Mouse (Mus musculus) left cerebral cortex, postnatal 14 days (tissue): ENCODE measurements around the gene Gm20532. TPM values are rescaled to one million over a fixed set of nuclear protein-coding genes. Genes with fewer than 3 reads are reported as not detected.

Experiments
- DNase-seq, 2 experiments: peaks; one replicate each; pipeline ENCODE4 v3.0.0; 2021 to 2022; ENCODE audit warnings: low spot score in 2 of 2, mixed read lengths in 1 of 2
- intact Hi-C: fragments of 180-260 bp; cut with DNase I; formaldehyde crosslinking; loops from one replicate; pipeline ENCODE4 v1.15.1; 2025
- total RNA-seq, 2 experiments: library from RNA; stranded (reverse); gene quantifications; 2 replicates each; pipeline ENCODE4 v1.2.3; 2021

Gm20532 gene
- total RNA-seq, 2 experiments from 2014 or later = not detected

GRCm38 (mm10) chr2:26593211-26594021 is 7.0 kb downstream of the Gm20532 start:
- intact Hi-C loops = no loop called here
- no peak for DNase-seq

- intact Hi-C loops = no loop called here
- peak in 1 of 2 experiments; percentile 39 for DNase-seq
These were observed 7.5 kb downstream of the Gm20532 start for GRCm38 (mm10) chr2:26594022-26594346.

- no peak for DNase-seq
- intact Hi-C loops = no loop called here
These were observed 8.1 kb downstream of the Gm20532 start for GRCm38 (mm10) chr2:26594461-26594933.

- DNase-seq = no peak
- intact Hi-C loops = no loop called here
These were observed 8.7 kb downstream of the Gm20532 start for GRCm38 (mm10) chr2:26594934-26595724.

- intact Hi-C loops = no loop called here
These were observed 9.4 kb downstream of the Gm20532 start for GRCm38 (mm10) chr2:26595725-26596435.

GRCm38 (mm10) chr2:26596898-26597297 is 10.5 kb downstream of the Gm20532 start:
- intact Hi-C loops = no loop called here
- DNase-seq = no peak

More at GRCm38 (mm10) chr2:26595725-26596435, 9.4 kb downstream of the Gm20532 start:
- DNase-seq = no peak

- intact Hi-C loops = no loop called here
- no peak for DNase-seq
These were observed 11.4 kb downstream of the Gm20532 start for GRCm38 (mm10) chr2:26597810-26598209.

GRCm38 (mm10) chr2:26598462-26598861 is 12.0 kb downstream of the Gm20532 start:
- no peak for DNase-seq
- intact Hi-C loops = no loop called here

- intact Hi-C loops = no loop called here
- no peak for DNase-seq
These were observed 13.5 kb downstream of the Gm20532 start for GRCm38 (mm10) chr2:26599965-26600364.

GRCm38 (mm10) chr2:26600664-26601063 is 14.2 kb downstream of the Gm20532 start:
- no peak for DNase-seq
- intact Hi-C loops = no loop called here

GRCm38 (mm10) chr2:26601595-26601994 is 15.2 kb downstream of the Gm20532 start:
- intact Hi-C loops = no loop called here
- no peak for DNase-seq

- intact Hi-C loops = no loop called here
- DNase-seq = no peak
These were observed 16.2 kb downstream of the Gm20532 start for GRCm38 (mm10) chr2:26602631-26603030.

- intact Hi-C loops = no loop called here
- no peak for DNase-seq
These were observed 16.7 kb downstream of the Gm20532 start for GRCm38 (mm10) chr2:26603159-26603558.

GRCm38 (mm10) chr2:26603720-26604671 is 17.6 kb downstream of the Gm20532 start, which contains the start of gene Agpat2:
TSS of gene Agpat2 (minus strand) at chr2:26604417.
- intact Hi-C loops = no loop called here
- DNase-seq = peak; percentile 22 to 60

GRCm38 (mm10) chr2:26605331-26605730 is 18.9 kb downstream of the Gm20532 start:
- no peak for DNase-seq
- intact Hi-C loops = no loop called here

- no peak for DNase-seq
- intact Hi-C loops = no loop called here
These were observed 20.1 kb downstream of the Gm20532 start for GRCm38 (mm10) chr2:26606579-26606978.

- DNase-seq = no peak
- intact Hi-C loops = no loop called here
These were observed 20.8 kb downstream of the Gm20532 start for GRCm38 (mm10) chr2:26607056-26607910.

- intact Hi-C loops = no loop called here
- DNase-seq = no peak
These were observed 22.3 kb downstream of the Gm20532 start for GRCm38 (mm10) chr2:26608781-26609180.
